Mouse (Mus musculus) G1E (cell line): ENCODE results near the gene Ugcg.

Experiments
- CTCF ChIP-seq: IDR thresholded peaks from 2 replicates; pipeline ENCODE4 v1.5.1; 2012; ENCODE audit warnings: low read depth, low read length, inconsistent platforms, mixed read lengths
- GATA1 ChIP-seq: IDR thresholded peaks from 2 replicates; pipeline ENCODE4 v1.6.1; 2012; ENCODE audit warnings: borderline replicate concordance, low read length, inconsistent platforms, mixed read lengths
- GATA2 ChIP-seq: IDR thresholded peaks from 2 replicates; pipeline ENCODE4 v1.6.1; 2012; ENCODE audit warnings: low read depth, low read length, inconsistent platforms, borderline replicate concordance
- POLR2AphosphoS5 ChIP-seq: IDR thresholded peaks from 2 replicates; pipeline ENCODE4 v1.6.1; 2012; ENCODE audit warnings: low read depth, low read length, inconsistent platforms; ENCODE audit not compliant: insufficient replicate concordance
- TAL1 ChIP-seq: conservative IDR thresholded peaks from 2 replicates; pipeline ENCODE4 v1.6.1; 2012; ENCODE audit warnings: low read depth, low read length, inconsistent platforms, mixed read lengths

DNA sequence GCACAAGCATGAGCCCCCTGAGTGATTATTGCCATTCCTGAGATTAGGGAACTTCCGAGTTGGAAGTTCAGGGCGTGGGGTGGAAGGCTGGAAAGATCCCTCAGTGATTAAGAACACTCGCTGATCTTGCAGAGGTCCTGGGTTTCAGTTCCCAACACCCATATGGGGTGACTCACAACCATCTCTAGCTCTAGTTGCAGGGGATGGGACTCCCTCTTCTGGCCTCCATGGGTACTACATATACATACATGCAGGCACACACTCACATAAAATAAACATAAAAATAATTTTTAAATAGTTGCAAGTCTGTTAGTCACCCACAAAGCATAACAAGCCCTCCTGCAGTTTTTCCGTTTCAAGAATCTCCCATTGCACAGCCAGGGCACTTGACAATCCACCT, 52.0 kb downstream of the Ugcg start:
- TF ChIP-seq CTCF = no peak
- no peak for TF ChIP-seq GATA2
- no peak for TF ChIP-seq TAL1
- no peak for TF ChIP-seq GATA1
- TF ChIP-seq POLR2AphosphoS5 = no peak
